Comparison of ENCODE assay signal across 11 mouse cellular contexts in genomic region chr1:132381929-132382328, GRCm38 (mm10). TPM values are rescaled to one million over a fixed set of nuclear protein-coding genes. Genes with fewer than 3 reads are reported as not detected.
DNase-seq lines count a peak whose midpoint lies in the region; ATAC-seq and TF ChIP-seq lines count a peak whose summit lies in the region.
"Had no signal": no experiment of that assay in that cellular context is flagged by ENCODE, and none has a peak within 500 bp of the region (broad histone marks: within the 10 kb centered on the region; RNA-seq: fewer than 3 reads in every experiment).

No protein-coding gene starts in this region.

- H3K27ac ChIP-seq in layer of hippocampus, adult 2 months, result peak overlapping the region; percentile 97; the same call in 1 of the 2 replicates
- H3K27ac ChIP-seq in bone marrow, adult 2 months (ENCODE audit: control insufficient read depth, insufficient read depth, low read depth, low read length, poor library complexity), result peak overlapping the region; percentile 27; the same call in 1 of the 2 replicates
- no peak overlapping the region for H3K27ac ChIP-seq in forebrain, embryonic 10.5 days
- H3K27ac ChIP-seq in midbrain, postnatal 0 days (ENCODE audit: low read depth, low read length), result no peak overlapping the region
- H3K27ac ChIP-seq: kidney, embryonic 15.5 days; limb, embryonic 12.5 days had no signal

- no peak overlapping the region for H3K4me2 ChIP-seq in midbrain, postnatal 0 days (ENCODE audit: low read depth, low read length, poor library complexity, severe bottlenecking)
- H3K4me2 ChIP-seq: kidney, embryonic 15.5 days; limb, embryonic 12.5 days had no signal

- WGBS in bone marrow, adult 2 months, result 10% methylated on average over 10 of the region's 10 CpGs
- 86% methylated on average over 10 of the region's 10 CpGs for WGBS in forebrain, embryonic 10.5 days
- 55% methylated on average over 10 of the region's 10 CpGs for WGBS in midbrain, postnatal 0 days

- H3K9me3 ChIP-seq in G1E (replicated peaks), result no peaks in the 10 kb centered on the region
- H3K9me3 ChIP-seq in forebrain, embryonic 10.5 days, result no peaks in the 10 kb centered on the region
- no peaks in the 10 kb centered on the region for H3K9me3 ChIP-seq in midbrain, postnatal 0 days (ENCODE audit: low read length)
- H3K9me3 ChIP-seq: kidney, embryonic 15.5 days; limb, embryonic 12.5 days had no signal

- H3K4me3 ChIP-seq in layer of hippocampus, adult 2 months, result no peak overlapping the region
- peak overlapping the region; percentile 63; the same call in 1 of the 2 replicates for H3K4me3 ChIP-seq in G1E (ENCODE audit: low read depth, low read length)
- no peak overlapping the region for H3K4me3 ChIP-seq in bone marrow, adult 2 months (replicated peaks; ENCODE audit: control insufficient read depth, low read depth, low read length)
- H3K4me3 ChIP-seq in forebrain, embryonic 10.5 days, result no peak overlapping the region
- no peak overlapping the region for H3K4me3 ChIP-seq in midbrain, postnatal 0 days (ENCODE audit: low read depth, low read length)
- H3K4me3 ChIP-seq: kidney, embryonic 15.5 days; limb, embryonic 12.5 days had no signal

- H3K9ac ChIP-seq in midbrain, postnatal 0 days (replicated peaks; ENCODE audit: low read length, poor library complexity, severe bottlenecking), result no peak overlapping the region
- H3K9ac ChIP-seq: kidney, embryonic 15.5 days; limb, embryonic 12.5 days had no signal

- H3K36me3 ChIP-seq in G1E (replicated peaks), result peaks cover 69% of the 10 kb centered on the region
- peaks cover 59% of the 10 kb centered on the region for H3K36me3 ChIP-seq in forebrain, embryonic 10.5 days (replicated peaks)
- peaks cover 26% of the 10 kb centered on the region for H3K36me3 ChIP-seq in midbrain, postnatal 0 days (ENCODE audit: insufficient read depth, low read length)

- H3K4me1 ChIP-seq in G1E (ENCODE audit: insufficient read depth, low read depth, low read length), result peaks cover 95% of the 10 kb centered on the region
- peaks cover 4% of the 10 kb centered on the region; the same call in 1 of the 2 replicates for H3K4me1 ChIP-seq in bone marrow, adult 2 months (ENCODE audit: control insufficient read depth, insufficient read depth, low read length)
- peaks cover 49% of the 10 kb centered on the region for H3K4me1 ChIP-seq in forebrain, embryonic 10.5 days
- H3K4me1 ChIP-seq in midbrain, postnatal 0 days (ENCODE audit: insufficient read depth, low read length), result peaks cover 14% of the 10 kb centered on the region

- DNase-seq in layer of hippocampus, adult 2 months (ENCODE audit: low spot score in 2 of 2), result no peak
- no peak for DNase-seq in layer of hippocampus, postnatal 25 days (ENCODE audit: extremely low spot score in 1 of 2, low spot score in 1 of 2)
- DNase-seq in G1E (ENCODE audit: low spot score), result peak; percentile 93
- DNase-seq in left cerebral cortex, adult 11 months (ENCODE audit: low spot score), result no peak
- no peak for DNase-seq in forebrain, embryonic 10.5 days (ENCODE audit: extremely low spot score, low spot score)
- DNase-seq in midbrain, postnatal 0 days (ENCODE audit: low spot score), result no peak
- DNase-seq: heart, adult 18-20 months had no signal

- TF ChIP-seq POLR2A in bone marrow, adult 2 months (IDR thresholded peaks at IDR 0.05; ENCODE audit: borderline replicate concordance, control insufficient read depth, low read depth, low read length), result no peak

- peak; percentile 86 for ATAC-seq in G1E (ENCODE audit: extremely low read depth, insufficient number of reproducible peaks, low FRiP score, poor library complexity, severe bottlenecking)
- peak; percentile 67 to 72 for ATAC-seq in hematopoietic stem cell, adult 5-6 weeks (replicated peaks in 1 of 2; ENCODE audit: insufficient read depth in 1 of 2, low FRiP score in 2 of 2, low TSS enrichment in 1 of 2, low read depth in 1 of 2, poor library complexity in 2 of 2, severe bottlenecking in 2 of 2)
- no peak for ATAC-seq in midbrain, postnatal 0 days (ENCODE audit: low FRiP score)

- H3K27me3 ChIP-seq in G1E (ENCODE audit: insufficient read depth, low read length), result no peaks in the 10 kb centered on the region
- H3K27me3 ChIP-seq in forebrain, embryonic 10.5 days (ENCODE audit: poor library complexity, severe bottlenecking), result no peaks in the 10 kb centered on the region
- H3K27me3 ChIP-seq in midbrain, postnatal 0 days (ENCODE audit: insufficient read depth, low read length), result no peaks in the 10 kb centered on the region
- H3K27me3 ChIP-seq: kidney, embryonic 15.5 days; limb, embryonic 12.5 days had no signal

- no peak for TF ChIP-seq CTCF in layer of hippocampus, adult 2 months (conservative IDR thresholded peaks at IDR 0.05)
- no peak for TF ChIP-seq CTCF in G1E (IDR thresholded peaks at IDR 0.05; ENCODE audit: low read depth, low read length)
- TF ChIP-seq CTCF in bone marrow, adult 2 months (IDR thresholded peaks at IDR 0.05; ENCODE audit: control insufficient read depth, insufficient read depth, low read length), result no peak
- no peak for TF ChIP-seq CTCF in midbrain, postnatal 0 days (IDR thresholded peaks at IDR 0.05)

RNA-seq across cellular contexts. Expression of gene Tmcc2, which starts 9.2 kb away (rescaled TPM):
- total RNA-seq in layer of hippocampus, adult 2 months (2021), result 100 to 1,000 TPM; 242 to 256 TPM
- 100 to 1,000 TPM; 232 to 246 TPM for total RNA-seq in layer of hippocampus, postnatal 25 days (2021)
- total RNA-seq in G1E (2014; fragmentation: Nextera tagmentation), result 11.8 and 99.6 TPM in 2 replicates
- total RNA-seq in G1E (2017), result 6.7 and 7.9 TPM in 2 replicates
- polyA plus RNA-seq in G1E (2012), result 14.9 and 18.3 TPM in 2 replicates
- 246 and 316 TPM in 2 replicates for polyA plus RNA-seq in bone marrow, adult 2 months (2011; ENCODE audit: insufficient read depth, insufficient read length, low replicate concordance, missing spikeins)
- total RNA-seq in hematopoietic stem cell, adult 5-6 weeks (2017), result 9.4 and 10.1 TPM in 2 replicates
- polyA plus RNA-seq in forebrain, embryonic 10.5 days (2016; fragmentation: Nextera tagmentation; extraction: Ambion mirVana), result 7.9 and 8.8 TPM in 2 replicates
- total RNA-seq in midbrain, postnatal 0 days (2014; rRNA removed), result 115 and 152 TPM in 2 replicates
- 35.4 and 36.3 TPM in 2 replicates for polyA plus RNA-seq in midbrain, postnatal 0 days (2015; fragmentation: Nextera tagmentation; extraction: Ambion mirVana)

RNA-seq across cellular contexts. Expression of gene Dstyk, which starts 35.4 kb away (rescaled TPM):
- total RNA-seq in layer of hippocampus, adult 2 months (2021), result 10 to 100 TPM; 49.0 to 50.2 TPM
- total RNA-seq in layer of hippocampus, postnatal 25 days (2021), result 10 to 100 TPM; 47.4 to 49.5 TPM
- total RNA-seq in G1E (2014; fragmentation: Nextera tagmentation) (22.7 and 24.8 TPM in 2 replicates), G1E (2017) (18.5 and 19.0 TPM in 2 replicates)
- 2.3 and 2.9 TPM in 2 replicates for polyA plus RNA-seq in G1E (2012)
- 9.6 and 13.7 TPM in 2 replicates for polyA plus RNA-seq in bone marrow, adult 2 months (2011; ENCODE audit: insufficient read depth, insufficient read length, low replicate concordance, missing spikeins)
- 29.6 and 42.8 TPM in 2 replicates for total RNA-seq in hematopoietic stem cell, adult 5-6 weeks (2017)
- 14.4 and 14.9 TPM in 2 replicates for polyA plus RNA-seq in forebrain, embryonic 10.5 days (2016; fragmentation: Nextera tagmentation; extraction: Ambion mirVana)
- total RNA-seq in midbrain, postnatal 0 days (2014; rRNA removed), result 14.6 and 21.2 TPM in 2 replicates
- 5.4 and 5.6 TPM in 2 replicates for polyA plus RNA-seq in midbrain, postnatal 0 days (2015; fragmentation: Nextera tagmentation; extraction: Ambion mirVana)

Comparison
In these comparisons a context has a peak if more than half of its experiments do, and no peak if none do; other contexts are left out.
1. H3K27ac ChIP-seq: peak in layer of hippocampus, adult 2 months (single experiment) and bone marrow, adult 2 months (single experiment); none in forebrain, embryonic 10.5 days (single experiment) and midbrain, postnatal 0 days (single experiment).